Mouse (Mus musculus) liver, adult 2 months (tissue): ENCODE measurements around the gene Sipa1l1. TPM values are rescaled to one million over a fixed set of nuclear protein-coding genes. Genes with fewer than 3 reads are reported as not detected.

Experiments used
- DNase-seq: peaks from one replicate; pipeline ENCODE4 v3.0.0-alpha.2; 2011; ENCODE audit warnings: low read depth, low spot score; ENCODE audit errors: extremely low read depth
- H3K27ac ChIP-seq: fragments of 200-500 bp; replicated peaks from 2 replicates; pipeline ENCODE4 v1.5.1; 2012; ENCODE audit warnings: low read depth, mild to moderate bottlenecking, control low read depth, inconsistent platforms, low read length; ENCODE audit not compliant: insufficient read depth
- H3K27me3 ChIP-seq: fragments of 200-500 bp; 2 replicates; pipeline ENCODE4 v1.6.1; 2012; ENCODE audit warnings: mild to moderate bottlenecking, moderate library complexity, low read length, inconsistent platforms; ENCODE audit not compliant: control insufficient read depth, insufficient read depth
- H3K36me3 ChIP-seq: fragments of 200-500 bp; 2 replicates; pipeline ENCODE4 v1.6.1; 2012; ENCODE audit warnings: low read length, inconsistent platforms; ENCODE audit not compliant: control insufficient read depth, insufficient read depth
- H3K4me1 ChIP-seq: fragments of 200-500 bp; 2 replicates; pipeline ENCODE4 v1.6.1; 2011; ENCODE audit warnings: low read length; ENCODE audit not compliant: control insufficient read depth, insufficient read depth
- H3K4me3 ChIP-seq: fragments of 200-500 bp; 2 replicates; pipeline ENCODE4 v1.5.1; 2011; ENCODE audit warnings: low read depth, mild to moderate bottlenecking, control low read depth, low read length, moderate library complexity; ENCODE audit not compliant: insufficient read depth
- H3K79me2 ChIP-seq: fragments of 200-500 bp; 2 replicates; pipeline ENCODE4 v1.6.1; 2012; ENCODE audit warnings: inconsistent platforms, mild to moderate bottlenecking, low read length, moderate library complexity; ENCODE audit not compliant: control insufficient read depth, insufficient read depth
- H3K9ac ChIP-seq: fragments of 200-500 bp; 2 replicates; pipeline ENCODE4 v1.6.1; 2012; ENCODE audit warnings: low read depth, mild to moderate bottlenecking, control low read depth, inconsistent platforms, low read length
- CTCF ChIP-seq: fragments of 200-500 bp; IDR thresholded peaks from 2 replicates; pipeline ENCODE4 v1.5.1; 2011; ENCODE audit warnings: low read depth, low read length, control low read depth
- POLR2A ChIP-seq: fragments of 200-500 bp; IDR thresholded peaks from 2 replicates; pipeline ENCODE4 v1.6.1; 2011; ENCODE audit warnings: low read length, control low read depth; ENCODE audit not compliant: insufficient read depth; ENCODE audit errors: extremely low read depth
- WGBS: fragments of 180-500 bp; shearing (Covaris S2); methylation state at CpG from one replicate; pipeline ENCODE4 v1.1.7; 2018; 5-methylcytosine and 5-hydroxymethylcytosine counted together
- polyA plus RNA-seq: library from polyadenylated mRNA; depleted of rRNA; stranded (reverse); fragments of >200 nt; gene quantifications from 2 replicates; pipeline ENCODE4 v1.2.3, GENCODE M21; 2012
- total RNA-seq: library from RNA; depleted of rRNA; stranded (reverse); fragments of >200 nt; gene quantifications from 2 replicates; pipeline ENCODE4 v1.2.3, GENCODE M21; 2014

The Sipa1l1 gene
- total and polyA plus RNA-seq, 2 experiments = 10.3 to 13.7 TPM

DNA sequence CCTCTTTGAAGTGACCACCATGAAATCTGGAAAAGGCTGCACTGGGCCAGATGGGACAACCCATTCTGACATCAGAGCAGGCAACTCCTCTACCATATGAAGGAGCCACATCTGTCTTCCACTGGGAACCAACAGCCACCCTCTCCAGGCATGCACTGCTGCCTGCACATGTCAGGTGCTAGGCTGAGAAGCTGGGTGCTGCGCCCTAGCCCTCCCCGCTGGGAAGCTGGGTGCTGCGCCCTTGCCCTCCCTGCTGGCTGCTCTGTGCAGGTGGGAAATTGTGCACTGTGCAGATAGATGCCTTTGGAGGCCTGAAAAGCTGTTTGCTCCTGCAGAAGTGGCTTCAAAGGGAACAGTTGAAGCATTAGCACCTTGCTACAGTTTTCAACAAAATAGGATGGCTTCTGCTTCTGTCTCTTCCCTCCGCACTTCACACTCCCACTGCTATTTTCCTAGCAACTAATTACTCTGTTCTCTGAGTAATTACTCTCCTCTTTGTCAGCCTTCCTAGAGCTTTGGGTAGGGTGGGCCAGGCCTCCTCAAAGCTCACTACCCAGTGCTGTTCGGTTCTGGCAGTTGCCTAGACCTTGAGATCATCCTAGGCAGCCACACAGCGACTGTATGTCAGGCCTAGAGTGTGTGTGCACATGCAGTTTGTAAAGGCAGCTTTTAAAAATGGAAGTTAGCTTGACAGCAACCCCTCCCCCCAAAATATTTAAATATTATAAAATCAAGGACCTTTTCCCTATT, 231.0 kb downstream of the Sipa1l1 start:
- Histone ChIP-seq H3K79me2 (no peaks in the 10 kb centered on the region), H3K27me3 (no peaks in the 10 kb centered on the region), H3K4me3 (no peak overlapping the region), H3K9ac (no peak overlapping the region), H3K27ac (no peak overlapping the region), H3K36me3 (peaks cover 11% of the 10 kb centered on the region), H3K4me1 (peaks cover 10% of the 10 kb centered on the region)
- no peak for DNase-seq
- WGBS = 96% methylated on average over 6 of the region's 6 CpGs
- TF ChIP-seq CTCF (no peak), POLR2A (no peak)

DNA sequence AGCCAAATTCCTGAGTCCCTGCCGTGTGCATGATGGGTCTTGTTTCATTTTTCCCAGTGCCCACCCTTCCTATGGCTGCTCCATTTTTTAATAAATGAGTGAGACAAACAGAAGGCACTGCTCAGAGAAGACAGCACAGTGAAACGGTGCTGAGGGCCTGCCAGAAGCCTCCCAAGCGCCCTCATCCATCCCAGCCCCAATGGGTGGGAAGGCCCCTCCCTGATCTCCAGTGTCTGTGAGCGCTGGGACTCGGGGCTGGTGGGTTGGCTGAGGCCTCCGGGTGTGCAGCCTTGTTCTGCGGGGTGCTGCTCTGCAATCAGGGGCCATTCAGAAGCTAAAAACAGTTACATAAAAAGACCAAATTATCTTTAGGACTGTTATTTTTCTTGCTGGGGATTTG, 231.7 kb downstream of the Sipa1l1 start:
- DNase-seq = no peak
- Histone ChIP-seq H3K4me3 (no peak overlapping the region), H3K4me1 (peaks cover 10% of the 10 kb centered on the region), H3K27me3 (no peaks in the 10 kb centered on the region), H3K9ac (no peak overlapping the region), H3K27ac (no peak overlapping the region), H3K36me3 (peaks cover 11% of the 10 kb centered on the region), H3K79me2 (no peaks in the 10 kb centered on the region)
- no peak for TF ChIP-seq CTCF
- no peak for TF ChIP-seq POLR2A
- 88% methylated on average over 7 of the region's 7 CpGs for WGBS

- WGBS = 90% methylated on average over 4 of the region's 4 CpGs
- peaks cover 10% of the 10 kb centered on the region for H3K4me1 ChIP-seq
- no peak overlapping the region for H3K27ac ChIP-seq
- TF ChIP-seq POLR2A (no peak), CTCF (no peak)
- no peaks in the 10 kb centered on the region for H3K27me3 ChIP-seq
- H3K4me3 ChIP-seq = no peak overlapping the region
- no peak overlapping the region for H3K9ac ChIP-seq
- peaks cover 11% of the 10 kb centered on the region for H3K36me3 ChIP-seq
- no peak for DNase-seq
- H3K79me2 ChIP-seq = no peaks in the 10 kb centered on the region
Observed at GRCm38 (mm10) chr12:82401440-82401839, 232.3 kb downstream of the Sipa1l1 start.

GRCm38 (mm10) chr12:82402635-82403034, 233.5 kb downstream of the Sipa1l1 start:
- no peak for TF ChIP-seq CTCF
- H3K4me3 ChIP-seq = no peak overlapping the region

DNA sequence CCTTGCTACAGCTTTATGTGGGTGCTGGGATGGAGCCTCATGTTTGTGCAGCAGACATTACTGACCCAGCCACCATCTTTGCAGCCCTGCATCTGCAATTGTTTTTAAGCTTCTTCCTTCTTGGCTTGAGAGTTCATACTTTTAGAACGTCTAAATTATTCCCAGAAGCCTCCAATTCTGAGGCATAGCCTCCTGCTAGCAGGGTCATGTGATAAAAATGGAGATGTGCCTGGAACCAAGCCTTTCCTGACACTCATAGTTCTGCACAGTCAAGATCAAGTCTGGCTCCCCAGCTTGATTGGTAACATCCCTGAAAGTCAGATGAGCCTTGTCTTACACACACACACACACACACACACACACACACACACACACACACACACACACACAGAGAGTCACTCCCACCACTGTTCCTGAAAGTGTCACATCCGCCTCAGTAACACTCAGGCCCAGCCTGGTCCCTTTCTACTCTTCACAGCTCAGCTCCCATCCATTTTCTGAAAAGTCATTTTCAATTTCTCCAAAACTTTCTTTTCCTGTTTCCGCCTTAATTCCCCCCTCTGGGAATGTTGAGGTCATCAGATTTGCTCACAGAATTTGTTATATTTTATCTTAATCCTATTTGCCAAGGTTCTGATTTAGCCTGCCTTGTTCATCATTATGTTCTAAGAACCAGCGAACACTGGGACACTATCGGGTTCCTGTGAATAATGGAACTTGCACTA, 238.6 kb downstream of the Sipa1l1 start:
- peaks cover 4% of the 10 kb centered on the region; the same call in 1 of the 2 replicates for H3K4me1 ChIP-seq
- H3K36me3 ChIP-seq = peaks cover 9% of the 10 kb centered on the region
- no peak for DNase-seq
- no peaks in the 10 kb centered on the region for H3K27me3 ChIP-seq
- no peak overlapping the region for H3K4me3 ChIP-seq
- H3K9ac ChIP-seq = no peak overlapping the region
- TF ChIP-seq CTCF (no peak), POLR2A (no peak)
- H3K27ac ChIP-seq = no peak overlapping the region
- WGBS = 81% methylated on average over 5 of the region's 5 CpGs
- no peaks in the 10 kb centered on the region for H3K79me2 ChIP-seq

More at GRCm38 (mm10) chr12:82402635-82403034, 233.5 kb downstream of the Sipa1l1 start:
- Histone ChIP-seq H3K27me3 (no peaks in the 10 kb centered on the region), H3K27ac (no peak overlapping the region), H3K4me1 (peaks cover 3% of the 10 kb centered on the region; the same call in 1 of the 2 replicates), H3K36me3 (peaks cover 11% of the 10 kb centered on the region), H3K9ac (no peak overlapping the region), H3K79me2 (no peaks in the 10 kb centered on the region)
- DNase-seq = no peak
- 93% methylated on average over 9 of the region's 9 CpGs for WGBS
